Mouse (Mus musculus): ENCODE data around the gene Crxos. TPM values are rescaled to one million over a fixed set of nuclear protein-coding genes. Genes with fewer than 3 reads are reported as not detected.

Crxos gene
- polyA plus RNA-seq, 1 experiment: 0.55 TPM

DNA sequence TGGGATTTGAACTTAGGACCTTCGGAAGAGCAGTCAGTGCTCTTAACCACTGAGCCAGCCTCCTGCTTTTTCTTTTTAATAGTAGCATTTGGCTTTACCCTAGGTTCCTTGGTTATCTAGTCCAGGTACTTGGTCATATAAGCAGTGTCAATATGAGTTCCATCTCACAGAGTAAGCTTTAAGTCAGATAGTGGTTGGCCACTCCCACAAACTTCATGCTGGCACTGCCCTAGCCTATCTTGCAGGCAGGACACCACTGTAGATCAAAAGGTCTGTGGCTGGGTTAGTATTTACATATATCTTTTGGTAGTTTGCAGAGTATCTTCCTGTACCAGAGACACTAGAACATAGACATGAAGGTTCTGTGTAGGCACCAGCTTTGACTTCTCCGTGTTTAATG lies 1.7 kb downstream of the Crxos start:
- Histone ChIP-seq H3K27ac (ENCODE audit: control insufficient read depth, insufficient read depth, low read length) (no peak overlapping the region), H3K4me3 (ENCODE audit: control insufficient read depth, insufficient read depth, low read length) (no peak overlapping the region), H3K36me3 (ENCODE audit: control insufficient read depth, insufficient read depth, low read length) (no peaks in the 10 kb centered on the region), H3K4me1 (replicated peaks; ENCODE audit: control insufficient read depth, insufficient read depth, low read length) (no peaks in the 10 kb centered on the region), H3K27me3 (ENCODE audit: control insufficient read depth, insufficient read depth, low read length) (no peaks in the 10 kb centered on the region)
- TF ChIP-seq CTCF (IDR thresholded peaks at IDR 0.05; ENCODE audit: borderline replicate concordance, control insufficient read depth, extremely low read depth, insufficient read depth, low read length, poor library complexity) (no peak), POLR2A (IDR thresholded peaks at IDR 0.05; ENCODE audit: control insufficient read depth, extremely low read depth, insufficient read depth, low read length, poor library complexity) (no peak)
- WGBS: 89% methylated on average over 2 of the region's 2 CpGs
- no peak for DNase-seq

GRCm38 (mm10) chr7:15894251-15894650 lies 11.8 kb downstream of the Crxos start:
- H3K4me3 ChIP-seq (ENCODE audit: control insufficient read depth, insufficient read depth, low read length): no peak overlapping the region
- H3K27me3 ChIP-seq (ENCODE audit: control insufficient read depth, insufficient read depth, low read length): no peaks in the 10 kb centered on the region
- DNase-seq: no peak
- H3K36me3 ChIP-seq (ENCODE audit: control insufficient read depth, insufficient read depth, low read length): no peaks in the 10 kb centered on the region
- no peaks in the 10 kb centered on the region for H3K4me1 ChIP-seq (replicated peaks; ENCODE audit: control insufficient read depth, insufficient read depth, low read length)
- 76% methylated on average over 1 of the region's 1 CpGs for WGBS
- no peak overlapping the region for H3K27ac ChIP-seq (ENCODE audit: control insufficient read depth, insufficient read depth, low read length)
- TF ChIP-seq CTCF (IDR thresholded peaks at IDR 0.05; ENCODE audit: borderline replicate concordance, control insufficient read depth, extremely low read depth, insufficient read depth, low read length, poor library complexity) (no peak), POLR2A (IDR thresholded peaks at IDR 0.05; ENCODE audit: control insufficient read depth, extremely low read depth, insufficient read depth, low read length, poor library complexity) (no peak)

- no peak for DNase-seq
- no peak for TF ChIP-seq CTCF (IDR thresholded peaks at IDR 0.05; ENCODE audit: borderline replicate concordance, control insufficient read depth, extremely low read depth, insufficient read depth, low read length, poor library complexity)
- TF ChIP-seq POLR2A (IDR thresholded peaks at IDR 0.05; ENCODE audit: control insufficient read depth, extremely low read depth, insufficient read depth, low read length, poor library complexity): no peak
- Histone ChIP-seq H3K36me3 (ENCODE audit: control insufficient read depth, insufficient read depth, low read length) (no peaks in the 10 kb centered on the region), H3K27ac (ENCODE audit: control insufficient read depth, insufficient read depth, low read length) (no peak overlapping the region), H3K27me3 (ENCODE audit: control insufficient read depth, insufficient read depth, low read length) (no peaks in the 10 kb centered on the region), H3K4me1 (replicated peaks; ENCODE audit: control insufficient read depth, insufficient read depth, low read length) (no peaks in the 10 kb centered on the region), H3K4me3 (ENCODE audit: control insufficient read depth, insufficient read depth, low read length) (no peak overlapping the region)
- 63% methylated on average over 9 of the region's 9 CpGs for WGBS
Measured at GRCm38 (mm10) chr7:15901366-15902048, 19.1 kb downstream of the Crxos start.

DNA sequence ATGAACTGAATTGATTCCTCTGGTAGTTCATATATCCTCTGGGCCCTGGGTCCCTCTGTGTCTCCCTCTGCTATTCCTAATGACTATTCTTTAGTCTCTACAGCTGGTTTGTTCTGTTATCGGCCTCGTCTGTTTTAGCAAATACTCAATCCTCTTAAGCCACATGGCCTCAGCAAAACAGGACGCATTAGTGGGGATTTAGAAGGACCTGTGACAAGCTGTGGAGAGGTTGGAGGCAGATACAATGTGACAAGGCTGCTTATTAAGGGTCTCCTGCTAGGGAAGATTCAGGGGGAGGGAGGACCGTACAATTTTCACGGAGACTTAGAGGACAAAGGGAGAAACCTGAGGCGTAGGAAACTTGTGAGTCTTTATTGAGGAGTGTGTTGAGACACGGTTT lies 23.4 kb downstream of the Crxos start:
- H3K4me3 ChIP-seq (ENCODE audit: control insufficient read depth, insufficient read depth, low read length): no peak overlapping the region
- no peak for DNase-seq
- no peak overlapping the region for H3K27ac ChIP-seq (ENCODE audit: control insufficient read depth, insufficient read depth, low read length)
- H3K4me1 ChIP-seq (replicated peaks; ENCODE audit: control insufficient read depth, insufficient read depth, low read length): no peaks in the 10 kb centered on the region
- 92% methylated on average over 7 of the region's 7 CpGs for WGBS
- H3K36me3 ChIP-seq (ENCODE audit: control insufficient read depth, insufficient read depth, low read length): no peaks in the 10 kb centered on the region
- no peaks in the 10 kb centered on the region for H3K27me3 ChIP-seq (ENCODE audit: control insufficient read depth, insufficient read depth, low read length)
- TF ChIP-seq POLR2A (IDR thresholded peaks at IDR 0.05; ENCODE audit: control insufficient read depth, extremely low read depth, insufficient read depth, low read length, poor library complexity): no peak
- TF ChIP-seq CTCF (IDR thresholded peaks at IDR 0.05; ENCODE audit: borderline replicate concordance, control insufficient read depth, extremely low read depth, insufficient read depth, low read length, poor library complexity): no peak

GRCm38 (mm10) chr7:15906602-15907001 lies 24.2 kb downstream of the Crxos start:
- Histone ChIP-seq H3K27ac (ENCODE audit: control insufficient read depth, insufficient read depth, low read length) (no peak overlapping the region), H3K36me3 (ENCODE audit: control insufficient read depth, insufficient read depth, low read length) (no peaks in the 10 kb centered on the region), H3K27me3 (ENCODE audit: control insufficient read depth, insufficient read depth, low read length) (no peaks in the 10 kb centered on the region), H3K4me1 (replicated peaks; ENCODE audit: control insufficient read depth, insufficient read depth, low read length) (no peaks in the 10 kb centered on the region), H3K4me3 (ENCODE audit: control insufficient read depth, insufficient read depth, low read length) (no peak overlapping the region)
- WGBS: 87% methylated on average over 1 of the region's 1 CpGs
- TF ChIP-seq CTCF (IDR thresholded peaks at IDR 0.05; ENCODE audit: borderline replicate concordance, control insufficient read depth, extremely low read depth, insufficient read depth, low read length, poor library complexity): no peak
- no peak for TF ChIP-seq POLR2A (IDR thresholded peaks at IDR 0.05; ENCODE audit: control insufficient read depth, extremely low read depth, insufficient read depth, low read length, poor library complexity)
- DNase-seq: no peak

- no peak for TF ChIP-seq POLR2A (IDR thresholded peaks at IDR 0.05; ENCODE audit: control insufficient read depth, extremely low read depth, insufficient read depth, low read length, poor library complexity)
- TF ChIP-seq CTCF (IDR thresholded peaks at IDR 0.05; ENCODE audit: borderline replicate concordance, control insufficient read depth, extremely low read depth, insufficient read depth, low read length, poor library complexity): no peak
- Histone ChIP-seq H3K4me1 (replicated peaks; ENCODE audit: control insufficient read depth, insufficient read depth, low read length) (no peaks in the 10 kb centered on the region), H3K27me3 (ENCODE audit: control insufficient read depth, insufficient read depth, low read length) (no peaks in the 10 kb centered on the region), H3K27ac (ENCODE audit: control insufficient read depth, insufficient read depth, low read length) (no peak overlapping the region), H3K36me3 (ENCODE audit: control insufficient read depth, insufficient read depth, low read length) (no peaks in the 10 kb centered on the region), H3K4me3 (ENCODE audit: control insufficient read depth, insufficient read depth, low read length) (no peak overlapping the region)
- no peak for DNase-seq
- 84% methylated on average over 8 of the region's 8 CpGs for WGBS
Measured at GRCm38 (mm10) chr7:15907971-15908590, 25.7 kb downstream of the Crxos start.
